Mouse (Mus musculus): ENCODE measurements around the gene Arhgef7.

The Arhgef7 gene

DNA sequence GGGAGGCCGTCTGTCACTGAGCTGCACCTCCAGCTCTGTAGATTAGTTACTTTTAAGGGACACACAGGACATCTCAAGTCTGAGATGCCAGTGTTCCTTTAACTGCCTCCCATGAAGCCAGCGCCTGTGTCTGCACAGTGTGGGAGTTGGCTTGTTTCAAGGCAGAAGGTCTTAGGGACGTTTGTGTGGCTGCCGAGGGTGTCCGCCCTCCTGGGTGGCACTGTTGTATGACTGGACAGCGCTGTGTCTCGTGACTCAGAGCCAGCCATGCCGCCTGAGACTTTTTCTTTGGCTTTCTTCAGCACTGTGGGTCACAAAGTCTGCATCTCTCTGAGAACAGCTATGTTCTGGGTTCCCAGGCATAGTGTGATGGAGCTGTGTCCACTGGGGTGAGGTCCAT, 69.6 kb downstream of the Arhgef7 start:
- DNase-seq (ENCODE audit: extremely low spot score, low spot score): no peak

DNA sequence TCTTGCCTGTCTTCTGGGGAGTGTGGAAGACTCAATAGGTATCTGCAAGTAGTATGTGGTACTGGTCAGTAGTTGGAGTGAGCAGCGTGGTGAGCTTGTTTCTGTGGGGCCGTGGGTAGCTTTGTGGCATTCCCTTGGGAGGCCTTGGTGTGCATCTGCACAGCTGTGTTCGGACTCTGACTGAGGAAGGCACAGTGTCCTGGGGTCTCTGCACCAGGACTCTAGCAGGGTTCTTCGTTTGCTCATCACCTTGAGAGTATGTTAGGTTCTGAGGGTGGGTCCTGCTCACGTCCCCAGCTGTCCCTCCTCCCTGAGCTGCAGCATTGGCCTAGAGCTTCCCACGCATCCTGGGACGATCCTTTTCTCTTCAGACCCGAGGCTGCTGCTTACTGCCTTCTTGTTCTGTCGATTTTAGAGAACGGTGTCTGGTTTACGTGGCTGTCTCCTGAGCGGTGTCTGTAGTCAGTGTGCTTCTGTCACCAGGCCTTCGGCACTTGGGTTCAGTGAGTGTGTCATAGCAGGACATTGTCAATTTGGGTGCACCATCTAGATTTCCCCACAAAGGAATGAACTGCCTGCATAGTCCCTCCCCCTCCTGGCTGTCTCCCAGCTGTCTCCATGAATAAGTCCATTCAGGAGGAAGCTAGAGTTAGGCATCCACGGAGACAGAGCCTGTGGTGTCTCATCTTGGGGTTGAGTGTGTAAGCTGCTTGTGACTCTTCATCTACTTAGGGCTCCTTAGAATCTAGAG, 70.4 kb downstream of the Arhgef7 start:
- no peak for DNase-seq (ENCODE audit: extremely low spot score, low spot score)

DNA sequence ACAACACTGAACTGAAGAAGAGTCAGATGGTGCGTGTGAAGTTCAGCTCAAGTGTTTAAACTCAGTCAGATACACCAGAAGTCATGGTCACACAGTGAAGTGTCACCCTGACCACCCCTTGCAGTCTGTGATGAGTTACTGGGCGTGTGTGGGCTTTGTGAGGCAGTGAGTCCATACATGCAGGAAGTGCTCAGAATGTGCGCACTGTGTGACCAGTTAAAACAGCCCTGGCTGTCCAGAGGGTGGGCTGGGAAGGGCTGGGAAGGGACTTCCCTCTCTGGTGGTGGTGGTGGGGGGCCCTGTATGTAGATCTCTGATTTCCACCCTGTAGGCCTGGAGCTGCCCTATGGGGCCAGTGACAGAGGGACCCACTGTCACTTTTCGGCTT, 71.0 kb downstream of the Arhgef7 start:
- DNase-seq (ENCODE audit: extremely low spot score, low spot score): no peak

DNA sequence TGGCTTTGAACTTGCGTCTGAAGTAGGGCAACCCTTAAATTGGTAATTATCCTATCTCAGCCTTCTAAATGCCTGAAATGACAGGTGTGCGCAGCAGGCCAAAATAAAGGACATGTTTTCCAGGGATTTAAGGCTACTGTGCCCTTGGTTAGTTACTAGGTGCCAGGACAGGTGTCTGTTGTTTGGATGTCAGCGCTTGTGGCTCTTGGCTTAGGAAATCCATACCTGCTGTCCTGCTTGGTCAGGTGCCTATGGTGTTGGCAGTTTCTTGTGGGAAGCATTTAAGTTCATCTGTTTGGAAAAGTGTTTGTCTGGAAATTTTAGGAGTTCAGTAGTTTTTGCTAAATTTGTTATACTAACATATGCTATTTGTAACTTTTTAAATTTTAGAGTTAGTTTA, 71.6 kb downstream of the Arhgef7 start:
- no peak for DNase-seq (ENCODE audit: extremely low spot score, low spot score)

DNA sequence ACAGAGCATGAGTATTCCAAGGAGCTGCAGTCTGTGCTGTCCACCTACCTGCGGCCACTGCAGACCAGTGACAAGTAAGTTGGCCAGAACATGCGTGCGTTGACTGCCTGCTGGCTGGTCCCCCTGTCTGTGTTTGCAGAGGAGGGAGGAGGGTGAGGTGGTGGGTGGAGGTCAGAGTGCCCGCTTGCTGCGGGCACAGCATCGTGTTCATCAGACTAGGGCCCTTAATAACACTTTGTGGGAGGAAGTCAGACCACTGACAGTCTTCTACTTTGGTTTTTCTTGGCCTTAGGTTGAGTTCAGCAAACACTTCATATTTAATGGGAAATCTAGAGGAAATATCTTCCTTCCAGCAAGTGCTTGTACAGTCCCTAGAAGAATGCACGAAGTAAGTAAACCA, 73.0 kb downstream of the Arhgef7 start:
- no peak for DNase-seq (ENCODE audit: extremely low spot score, low spot score)

DNA sequence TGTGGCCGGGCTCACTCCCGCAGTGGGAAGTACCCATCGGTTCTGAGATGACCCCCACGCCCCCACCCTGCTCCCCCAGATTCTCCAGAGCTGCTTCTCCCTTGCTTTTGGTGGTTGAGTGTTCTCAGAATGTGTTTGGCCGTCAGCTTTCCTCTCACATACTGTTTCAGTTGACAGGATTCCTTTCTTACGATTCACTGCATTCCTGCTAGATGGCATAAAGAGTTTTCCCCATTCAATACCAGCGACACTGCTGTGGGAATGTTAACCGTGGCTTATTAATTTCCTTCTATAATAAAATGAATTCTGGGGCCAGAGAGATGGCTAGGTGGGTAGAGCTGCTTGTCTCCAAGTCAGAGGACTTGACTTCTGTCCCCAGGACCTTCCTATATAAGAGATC, 74.0 kb downstream of the Arhgef7 start:
- DNase-seq (ENCODE audit: extremely low spot score, low spot score): no peak

DNA sequence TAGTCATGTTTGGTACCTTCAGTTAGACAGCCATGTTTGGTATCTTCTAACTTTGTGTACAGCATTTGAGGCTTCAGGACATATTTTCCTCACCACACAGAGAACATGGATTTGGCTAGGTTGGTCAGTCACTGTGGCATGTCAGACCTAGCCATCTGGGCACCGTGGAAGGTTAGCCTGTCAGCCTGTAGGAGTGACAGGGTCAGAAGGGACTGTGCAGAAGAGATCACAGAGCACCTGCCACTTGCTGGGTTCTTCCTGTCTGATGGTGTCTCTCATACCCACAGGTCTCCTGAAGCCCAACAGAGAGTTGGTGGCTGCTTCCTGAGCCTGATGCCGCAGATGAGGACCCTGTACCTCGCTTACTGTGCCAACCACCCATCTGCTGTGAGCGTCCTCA, 77.4 kb downstream of the Arhgef7 start:
- no peak for DNase-seq (ENCODE audit: extremely low spot score, low spot score)

DNA sequence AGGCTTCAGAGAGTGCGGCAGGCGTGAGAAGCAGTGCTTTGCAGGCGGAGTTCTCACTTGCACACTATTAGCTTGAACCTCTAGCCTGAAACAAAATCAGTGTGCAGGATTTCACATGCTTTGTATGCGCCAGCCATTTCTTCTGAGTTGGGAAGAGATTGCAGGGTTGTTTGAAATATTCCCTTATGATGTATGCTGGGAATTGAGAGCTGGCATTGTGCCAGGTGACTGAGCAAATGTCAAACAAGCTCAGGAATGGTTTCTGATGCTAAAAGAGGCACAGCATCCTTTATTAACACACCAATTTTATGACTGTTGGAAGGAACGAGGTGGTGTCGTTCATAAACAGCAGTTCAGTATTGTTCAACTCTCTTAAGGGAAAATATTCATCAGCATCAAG, 78.7 kb downstream of the Arhgef7 start:
- DNase-seq (ENCODE audit: extremely low spot score, low spot score): no peak

DNA sequence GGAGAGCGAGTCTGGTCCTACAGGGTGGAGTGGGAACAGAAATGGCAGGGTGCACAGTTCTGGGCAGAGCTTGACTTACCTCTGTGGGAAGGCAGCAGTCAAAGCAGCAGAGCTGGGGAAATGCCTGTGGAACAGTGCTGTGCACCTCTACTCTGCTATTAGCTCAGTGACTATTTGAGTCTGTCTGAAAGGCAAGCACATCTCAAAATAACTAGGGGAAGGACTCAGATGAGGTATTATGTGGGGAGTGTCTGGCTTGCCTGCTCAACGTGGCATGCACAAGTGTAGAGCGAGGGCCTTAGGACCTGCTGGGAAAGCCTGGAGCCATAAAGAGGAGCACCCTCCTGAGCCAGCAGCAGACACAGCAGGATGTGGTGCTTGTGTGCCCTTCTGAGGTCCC, 79.8 kb downstream of the Arhgef7 start:
- DNase-seq (ENCODE audit: extremely low spot score, low spot score): no peak

DNA sequence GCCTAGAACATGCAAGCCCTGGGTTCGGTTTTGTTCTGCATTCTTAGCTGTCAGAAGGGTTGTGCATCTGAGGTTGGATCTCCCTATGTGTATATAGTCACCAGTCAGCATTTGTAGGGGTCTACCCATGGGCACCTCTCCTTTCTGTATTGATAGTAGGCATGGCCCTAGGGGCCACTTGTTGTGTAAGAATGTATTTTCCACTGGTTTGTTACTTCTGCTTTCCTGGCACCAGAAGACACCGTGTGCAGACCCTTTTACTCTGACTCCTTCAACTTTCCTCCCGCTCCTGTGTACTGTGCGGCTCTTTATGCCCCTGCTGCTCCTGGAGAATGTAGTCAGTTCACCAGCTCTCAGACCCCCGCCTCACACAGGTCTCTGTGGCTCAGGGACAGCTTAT, 80.5 kb downstream of the Arhgef7 start:
- no peak for DNase-seq (ENCODE audit: extremely low spot score, low spot score)

DNA sequence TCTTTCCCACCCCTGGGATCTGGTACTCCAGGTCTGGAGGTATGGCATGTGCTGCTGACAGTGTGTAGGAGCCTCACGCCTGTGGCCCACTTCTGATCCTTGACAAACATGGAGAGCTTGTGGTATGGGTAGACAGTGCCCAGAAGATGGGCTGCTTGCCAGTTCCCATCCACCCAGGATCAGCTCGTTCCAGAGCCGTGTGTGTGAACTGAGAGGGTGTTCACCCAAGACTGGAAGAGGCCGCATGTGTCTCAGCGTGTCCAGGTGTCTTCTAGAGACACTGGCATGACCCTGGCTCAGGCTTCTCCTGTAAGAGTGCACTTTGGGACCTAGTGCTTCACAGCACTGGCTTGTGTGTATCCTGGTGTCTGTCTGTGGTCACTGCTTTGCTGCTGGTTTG, 82.9 kb downstream of the Arhgef7 start:
- no peak for DNase-seq (ENCODE audit: extremely low spot score, low spot score)

DNA sequence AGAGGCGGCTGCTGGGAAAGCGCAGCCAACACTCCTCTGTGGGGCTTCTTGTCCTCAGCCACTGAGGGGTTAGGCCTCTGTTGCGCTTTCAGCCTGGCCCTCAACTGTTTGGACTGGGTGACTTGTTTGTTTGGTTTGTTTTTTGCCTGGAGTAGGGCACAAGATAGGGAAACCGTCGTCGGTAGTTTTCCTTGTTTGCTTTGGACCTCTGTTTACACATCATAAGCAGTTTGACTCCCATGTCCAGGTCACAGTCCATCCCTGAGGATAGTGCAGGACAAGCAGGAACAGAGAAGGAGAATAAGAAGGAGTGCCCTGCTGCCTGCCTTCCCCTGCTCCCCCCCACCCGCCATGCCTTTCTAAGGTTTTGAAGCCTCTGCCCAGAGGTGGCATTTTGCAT, 86.3 kb downstream of the Arhgef7 start:
- no peak for DNase-seq (ENCODE audit: extremely low spot score, low spot score)

DNA sequence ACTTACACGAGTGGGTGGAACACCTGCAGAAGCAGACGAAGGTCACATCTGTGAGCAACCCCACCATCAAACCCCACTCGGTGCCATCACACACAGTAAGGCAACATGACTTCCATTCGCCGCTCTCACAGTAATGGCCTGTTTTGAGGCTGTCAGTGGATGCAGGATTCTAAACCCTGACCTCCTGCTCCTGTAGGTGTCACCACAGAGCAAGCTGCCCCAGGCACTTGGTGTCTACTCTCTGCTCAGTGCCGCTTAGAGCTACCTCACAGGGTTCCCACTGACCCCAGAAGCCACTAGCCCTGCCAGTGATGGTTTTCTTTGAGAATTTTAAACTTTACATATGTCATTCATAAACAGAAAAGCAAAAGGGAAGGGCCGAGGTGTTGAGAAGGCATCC, 87.7 kb downstream of the Arhgef7 start:
- no peak for DNase-seq (ENCODE audit: extremely low spot score, low spot score)

DNA sequence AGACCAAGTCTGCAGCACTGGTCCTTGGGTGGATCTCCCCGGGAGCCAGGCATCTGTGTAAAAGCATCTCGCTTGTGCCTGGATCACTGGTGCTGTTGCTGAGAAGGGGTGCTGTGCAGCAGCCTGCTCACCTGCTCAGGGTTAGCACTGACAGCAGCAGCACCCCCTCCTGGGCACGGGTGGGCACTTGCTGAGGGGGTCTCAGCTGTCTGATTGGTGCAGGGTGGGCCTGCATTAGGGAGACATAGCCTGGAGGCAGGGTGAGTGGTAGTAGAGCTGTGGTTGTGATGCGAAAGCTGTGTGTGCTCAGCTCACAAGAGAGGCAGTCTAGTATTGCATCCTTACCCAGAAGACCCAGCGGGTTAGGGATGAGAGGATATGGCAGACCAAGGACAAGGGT, 92.6 kb downstream of the Arhgef7 start:
- DNase-seq (ENCODE audit: extremely low spot score, low spot score): no peak

DNA sequence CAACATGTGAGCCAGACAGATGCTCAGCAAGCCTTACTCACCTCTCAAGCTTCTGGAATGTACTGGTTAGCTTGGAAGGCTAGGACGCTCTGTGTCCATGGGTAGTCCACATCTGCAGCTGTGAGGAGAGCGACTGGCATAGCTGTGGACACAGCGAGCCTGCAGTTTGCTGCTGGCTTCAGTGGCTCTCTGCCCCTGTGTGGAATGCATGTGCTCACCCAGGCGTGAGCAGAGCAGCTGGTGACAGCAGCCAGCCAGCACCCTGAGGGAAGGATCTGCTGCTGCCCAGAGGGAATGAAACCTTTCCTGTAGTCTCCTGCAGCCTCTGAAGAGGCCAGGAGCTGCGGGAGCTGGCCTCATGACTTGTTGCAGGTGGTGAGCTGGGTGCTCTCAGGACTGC, 93.0 kb downstream of the Arhgef7 start:
- DNase-seq (ENCODE audit: extremely low spot score, low spot score): no peak

DNA sequence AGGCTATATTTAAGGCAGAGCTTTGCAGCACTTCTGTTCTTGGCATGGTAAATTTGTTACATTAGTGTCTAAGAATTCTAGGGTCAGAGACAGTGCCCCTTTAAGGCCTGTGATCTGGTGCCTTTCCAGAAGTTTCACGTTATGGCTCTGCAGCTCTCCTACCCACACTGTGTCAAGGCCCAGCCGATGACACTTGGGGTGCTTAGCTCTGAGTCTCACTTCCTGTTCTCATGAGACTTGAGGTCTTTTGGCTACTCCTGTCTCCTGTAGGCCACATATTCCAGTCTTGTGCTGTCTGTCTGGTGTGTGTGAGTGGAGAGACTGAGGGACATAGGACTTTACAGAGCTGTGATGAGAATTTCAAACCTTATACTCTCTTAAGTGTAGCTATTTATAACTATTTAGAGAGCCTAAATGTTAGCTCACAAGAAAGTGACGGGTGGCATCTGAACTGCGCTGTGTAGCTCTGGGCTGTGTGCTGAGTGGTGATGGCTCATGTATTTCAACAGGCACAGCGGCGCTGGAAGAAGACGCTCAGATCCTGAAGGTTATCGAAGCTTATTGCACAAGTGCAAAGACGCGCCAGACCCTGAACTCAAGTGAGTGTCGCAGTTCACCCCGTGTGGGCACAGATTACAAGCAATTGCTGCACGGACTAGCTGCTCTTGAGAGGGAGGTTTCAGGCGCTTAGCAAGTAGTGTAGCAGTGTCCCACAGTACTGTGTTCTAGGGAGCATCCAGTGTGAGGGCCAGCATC, 94.1 kb downstream of the Arhgef7 start:
- DNase-seq (ENCODE audit: extremely low spot score, low spot score): no peak

DNA sequence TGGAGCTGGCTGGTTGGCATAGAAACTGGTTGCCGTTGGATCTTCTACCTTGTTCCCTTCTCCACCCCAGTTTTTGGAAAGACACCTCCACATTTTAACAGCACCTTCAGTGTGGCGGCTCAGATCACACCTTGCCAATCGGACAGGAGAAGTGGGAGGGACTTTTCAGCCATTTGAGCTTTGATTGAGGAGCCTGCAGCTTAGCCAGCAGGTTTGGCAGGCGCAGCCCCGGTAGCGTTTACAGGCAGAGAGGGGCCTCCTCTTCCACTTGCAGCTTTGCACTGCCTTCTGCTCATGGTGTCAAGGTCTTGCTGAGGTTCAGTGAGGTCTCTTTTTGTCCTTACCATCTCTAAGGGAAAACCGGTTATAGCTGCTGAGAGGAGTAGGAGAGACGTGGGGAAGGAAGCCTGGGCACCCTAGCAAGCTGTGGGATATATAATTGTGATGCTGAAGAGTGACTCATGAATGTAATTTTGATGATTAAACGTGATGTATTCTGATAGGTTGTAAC, 95.1 kb downstream of the Arhgef7 start:
- DNase-seq (ENCODE audit: extremely low spot score, low spot score): no peak

DNA sequence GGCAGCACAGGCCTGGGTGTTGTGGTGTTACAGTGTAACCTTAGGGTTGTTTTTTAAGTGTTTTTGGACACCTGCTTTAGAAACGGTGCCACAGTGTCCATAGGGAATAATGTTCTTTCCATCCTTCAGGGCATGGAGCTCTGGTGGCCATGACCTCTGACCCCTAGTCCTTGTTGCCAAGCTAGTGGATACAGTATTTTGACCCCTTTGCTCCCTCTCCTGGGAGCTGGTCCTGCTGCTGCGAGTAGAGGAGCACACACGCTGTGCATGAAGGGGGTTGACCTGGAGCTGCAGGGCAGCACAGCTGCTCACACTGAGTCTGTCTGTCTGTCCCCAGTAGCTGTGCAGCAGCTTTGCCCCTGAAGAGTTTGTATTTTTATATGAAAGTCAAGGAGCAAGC, 98.2 kb downstream of the Arhgef7 start:
- DNase-seq (ENCODE audit: extremely low spot score, low spot score): no peak

DNA sequence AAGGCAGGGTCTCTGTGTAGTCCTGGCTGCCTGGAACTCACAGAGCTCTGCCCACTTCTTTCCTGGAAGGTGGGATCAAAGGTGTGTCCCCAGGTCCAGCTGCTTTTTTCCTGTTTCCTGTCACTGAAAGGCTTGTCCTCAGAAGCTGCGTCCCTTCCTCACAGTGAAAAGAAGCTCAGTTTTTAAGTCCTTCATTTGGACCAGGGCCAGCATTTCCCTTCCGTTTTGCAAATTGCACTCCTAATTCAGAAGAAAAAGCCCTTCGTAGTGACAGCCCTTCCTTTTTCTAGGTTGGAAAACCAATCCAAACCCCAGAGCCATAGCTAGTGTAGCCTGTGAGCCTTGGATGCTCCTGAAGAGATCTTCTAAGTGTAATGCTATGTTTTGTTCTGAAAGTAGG, 99.8 kb downstream of the Arhgef7 start:
- no peak for DNase-seq (ENCODE audit: extremely low spot score, low spot score)

DNA sequence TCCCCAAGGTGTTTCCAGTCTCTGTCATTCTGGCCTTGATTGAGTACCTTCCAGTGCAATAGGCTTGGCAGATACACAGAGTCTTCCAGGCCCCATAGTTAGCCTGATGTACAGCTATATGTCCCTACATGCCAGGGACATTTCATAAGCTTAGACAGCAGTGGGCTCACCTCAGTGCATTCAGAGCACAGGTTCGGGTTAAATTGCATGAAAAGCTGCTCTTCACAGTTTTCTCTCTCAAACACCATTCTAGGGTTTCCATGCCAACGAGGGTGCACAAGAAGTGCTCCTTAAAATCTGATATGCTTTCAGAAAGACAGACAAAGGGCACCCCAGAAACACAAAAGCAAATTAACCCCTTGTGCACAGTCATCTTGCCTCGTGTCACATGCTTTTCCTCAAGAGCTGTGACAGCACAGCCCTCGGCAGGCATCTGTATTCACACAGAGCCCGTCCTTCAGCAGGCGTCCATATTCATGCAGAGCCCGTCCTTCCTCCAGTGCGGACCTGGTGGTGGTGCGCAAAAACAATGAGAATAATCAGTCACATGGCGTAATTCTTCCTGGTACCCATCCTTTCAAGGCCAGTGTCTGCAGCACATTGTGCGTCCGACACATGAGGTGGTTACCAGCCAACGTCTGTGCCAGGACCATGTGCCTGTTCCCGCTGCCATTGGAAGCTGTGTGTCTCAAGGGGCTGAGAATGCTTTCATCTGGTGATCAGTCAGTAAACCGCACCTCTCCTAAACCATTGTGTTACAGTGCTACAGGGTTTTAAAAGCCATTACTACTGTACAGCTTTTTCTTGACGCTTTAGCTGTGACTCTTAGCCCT, 102.9 kb downstream of the Arhgef7 start:
- DNase-seq (ENCODE audit: extremely low spot score, low spot score): no peak

DNA sequence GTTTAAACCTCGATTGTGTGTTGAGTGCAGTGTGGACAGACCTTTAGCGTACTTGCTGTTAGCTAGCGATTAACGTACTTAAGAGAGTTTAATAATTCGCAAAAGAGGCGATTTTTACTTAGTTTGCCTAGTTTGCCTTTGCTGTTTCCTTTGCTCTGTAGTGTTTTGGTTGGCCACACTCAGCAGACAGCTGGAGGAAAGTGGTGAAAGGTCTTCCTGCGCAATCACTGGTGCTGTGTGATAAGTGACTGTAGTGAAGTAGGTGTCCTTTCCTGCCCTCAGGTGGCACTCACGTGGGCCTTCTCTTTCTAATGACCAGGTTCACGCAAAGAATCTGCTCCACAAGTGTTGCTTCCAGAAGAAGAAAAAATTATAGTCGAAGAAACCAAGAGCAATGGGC, 103.7 kb downstream of the Arhgef7 start:
- no peak for DNase-seq (ENCODE audit: extremely low spot score, low spot score)

DNA sequence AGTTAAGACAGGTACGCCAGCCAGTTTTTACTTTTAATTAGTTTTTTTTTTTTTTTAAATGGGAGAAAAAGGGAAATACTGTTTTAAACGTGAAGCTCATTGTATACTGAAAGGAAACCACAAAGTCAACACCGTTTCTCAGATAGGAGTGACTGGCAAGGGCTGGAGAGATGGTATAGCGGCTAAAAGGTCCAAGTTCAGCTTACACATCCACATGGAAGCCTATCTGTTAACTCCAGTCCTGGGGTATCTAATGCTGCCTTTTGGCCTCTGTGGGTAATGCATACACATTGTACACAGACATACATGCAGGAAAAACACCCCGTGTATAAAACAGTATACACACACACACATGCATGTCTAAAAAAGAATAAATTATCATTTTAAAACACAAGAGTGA, 104.4 kb downstream of the Arhgef7 start:
- no peak for DNase-seq (ENCODE audit: extremely low spot score, low spot score)

All from neural tube, embryonic 10.5 days (tissue).